Mouse (Mus musculus) liver, adult 2 months (tissue): ENCODE measurements around the gene Mmachc. TPM values are rescaled to one million over a fixed set of nuclear protein-coding genes. Genes with fewer than 3 reads are reported as not detected.

ENCODE experiments used
- DNase-seq: peaks from one replicate; pipeline ENCODE4 v3.0.0-alpha.2; 2011; ENCODE audit warnings: low read depth, low spot score; ENCODE audit errors: extremely low read depth
- H3K27ac ChIP-seq: fragments of 200-500 bp; replicated peaks from 2 replicates; pipeline ENCODE4 v1.5.1; 2012; ENCODE audit warnings: low read depth, mild to moderate bottlenecking, control low read depth, inconsistent platforms, low read length; ENCODE audit not compliant: insufficient read depth
- H3K27me3 ChIP-seq: fragments of 200-500 bp; 2 replicates; pipeline ENCODE4 v1.6.1; 2012; ENCODE audit warnings: mild to moderate bottlenecking, moderate library complexity, low read length, inconsistent platforms; ENCODE audit not compliant: control insufficient read depth, insufficient read depth
- H3K36me3 ChIP-seq: fragments of 200-500 bp; 2 replicates; pipeline ENCODE4 v1.6.1; 2012; ENCODE audit warnings: low read length, inconsistent platforms; ENCODE audit not compliant: control insufficient read depth, insufficient read depth
- H3K4me1 ChIP-seq: fragments of 200-500 bp; 2 replicates; pipeline ENCODE4 v1.6.1; 2011; ENCODE audit warnings: low read length; ENCODE audit not compliant: control insufficient read depth, insufficient read depth
- H3K4me3 ChIP-seq: fragments of 200-500 bp; 2 replicates; pipeline ENCODE4 v1.5.1; 2011; ENCODE audit warnings: low read depth, mild to moderate bottlenecking, control low read depth, low read length, moderate library complexity; ENCODE audit not compliant: insufficient read depth
- H3K79me2 ChIP-seq: fragments of 200-500 bp; 2 replicates; pipeline ENCODE4 v1.6.1; 2012; ENCODE audit warnings: inconsistent platforms, mild to moderate bottlenecking, low read length, moderate library complexity; ENCODE audit not compliant: control insufficient read depth, insufficient read depth
- H3K9ac ChIP-seq: fragments of 200-500 bp; 2 replicates; pipeline ENCODE4 v1.6.1; 2012; ENCODE audit warnings: low read depth, mild to moderate bottlenecking, control low read depth, inconsistent platforms, low read length
- CTCF ChIP-seq: fragments of 200-500 bp; IDR thresholded peaks from 2 replicates; pipeline ENCODE4 v1.5.1; 2011; ENCODE audit warnings: low read depth, low read length, control low read depth
- POLR2A ChIP-seq: fragments of 200-500 bp; IDR thresholded peaks from 2 replicates; pipeline ENCODE4 v1.6.1; 2011; ENCODE audit warnings: low read length, control low read depth; ENCODE audit not compliant: insufficient read depth; ENCODE audit errors: extremely low read depth
- WGBS: fragments of 180-500 bp; shearing (Covaris S2); methylation state at CpG from one replicate; pipeline ENCODE4 v1.1.7; 2018; 5-methylcytosine and 5-hydroxymethylcytosine counted together
- polyA plus RNA-seq: library from polyadenylated mRNA; depleted of rRNA; stranded (reverse); fragments of >200 nt; gene quantifications from 2 replicates; pipeline ENCODE4 v1.2.3, GENCODE M21; 2012; rRNA removed
- total RNA-seq: library from RNA; depleted of rRNA; stranded (reverse); fragments of >200 nt; gene quantifications from 2 replicates; pipeline ENCODE4 v1.2.3, GENCODE M21; 2014; rRNA removed

The Mmachc gene
- total and polyA plus RNA-seq, 2 experiments = 10.3 to 15.7 TPM

- DNase-seq = no peak
- Histone ChIP-seq H3K27me3 (no peaks in the 10 kb centered on the region), H3K36me3 (no peaks in the 10 kb centered on the region), H3K79me2 (peaks cover 6% of the 10 kb centered on the region; the same call in 1 of the 2 replicates), H3K27ac (peak overlapping the region; percentile 79), H3K4me1 (peaks cover 22% of the 10 kb centered on the region), H3K4me3 (no peak overlapping the region), H3K9ac (no peak overlapping the region)
- WGBS = 52% methylated on average over 3 of the region's 3 CpGs
- TF ChIP-seq CTCF (no peak), POLR2A (no peak)
These were observed 52.5 kb downstream of the Mmachc start for GRCm38 (mm10) chr4:116655658-116656057.

- WGBS = 10% methylated on average over 2 of the region's 2 CpGs
- H3K79me2 ChIP-seq = peaks cover 9% of the 10 kb centered on the region
- peak; percentile 87 for DNase-seq
- TF ChIP-seq CTCF (no peak), POLR2A (no peak)
- H3K4me3 ChIP-seq = no peak overlapping the region
- peak overlapping the region; percentile 61 for H3K27ac ChIP-seq
- no peak overlapping the region for H3K9ac ChIP-seq
- H3K4me1 ChIP-seq = peaks cover 20% of the 10 kb centered on the region
- no peaks in the 10 kb centered on the region for H3K36me3 ChIP-seq
- H3K27me3 ChIP-seq = no peaks in the 10 kb centered on the region
These were observed 53.1 kb downstream of the Mmachc start for GRCm38 (mm10) chr4:116655100-116655499.

- Histone ChIP-seq H3K36me3 (peaks cover 2% of the 10 kb centered on the region; the same call in 1 of the 2 replicates), H3K4me3 (no peak overlapping the region), H3K9ac (no peak overlapping the region), H3K27me3 (no peaks in the 10 kb centered on the region), H3K4me1 (peaks cover 22% of the 10 kb centered on the region), H3K27ac (no peak overlapping the region), H3K79me2 (peaks cover 20% of the 10 kb centered on the region)
- 89% methylated on average over 6 of the region's 6 CpGs for WGBS
- DNase-seq = no peak
- TF ChIP-seq POLR2A = no peak
- TF ChIP-seq CTCF = no peak
These were observed 55.0 kb downstream of the Mmachc start for GRCm38 (mm10) chr4:116653228-116653627.

Other genes with a start within 250 kb of the Mmachc start
- gene Mast2, start 244.2 kb downstream of the Mmachc start, total RNA-seq = 3.9 and 5.4 TPM in 2 replicates
- gene Mast2, start 244.2 kb downstream of the Mmachc start, polyA plus RNA-seq = 11.9 and 20.6 TPM in 2 replicates
- 9.7 and 11.7 TPM in 2 replicates for gene Ipp, start 200.9 kb downstream of the Mmachc start, total RNA-seq
- 2.1 and 2.3 TPM in 2 replicates for gene Ipp, start 200.9 kb downstream of the Mmachc start, polyA plus RNA-seq
- 6.8 and 9.8 TPM in 2 replicates for gene Tmem69, start 152.5 kb downstream of the Mmachc start, total RNA-seq
- gene Tmem69, start 152.5 kb downstream of the Mmachc start, polyA plus RNA-seq = 4.3 and 4.7 TPM in 2 replicates
- gene Gpbp1l1, start 150.7 kb downstream of the Mmachc start, total RNA-seq = 72.2 and 76.3 TPM in 2 replicates
- gene Gpbp1l1, start 150.7 kb downstream of the Mmachc start, polyA plus RNA-seq = 16.7 and 19.9 TPM in 2 replicates
- gene Ccdc17, start 111.8 kb downstream of the Mmachc start, total RNA-seq = 3.1 and 4.4 TPM in 2 replicates
- 5.3 and 7.6 TPM in 2 replicates for gene Ccdc17, start 111.8 kb downstream of the Mmachc start, polyA plus RNA-seq
- gene Nasp, start 80.5 kb downstream of the Mmachc start, total RNA-seq = 11.1 and 12.4 TPM in 2 replicates
- gene Nasp, start 80.5 kb downstream of the Mmachc start, polyA plus RNA-seq = 1.5 and 2.0 TPM in 2 replicates
- 337 and 363 TPM in 2 replicates for gene Akr1a1, start 56.7 kb downstream of the Mmachc start, total RNA-seq
- gene Akr1a1, start 56.7 kb downstream of the Mmachc start, polyA plus RNA-seq = 517 and 533 TPM in 2 replicates
- 868 and 925 TPM in 2 replicates for gene Prdx1, start 22.9 kb downstream of the Mmachc start, total RNA-seq
- 376 and 421 TPM in 2 replicates for gene Prdx1, start 22.9 kb downstream of the Mmachc start, polyA plus RNA-seq
- gene Ccdc163, start 103 bp upstream of the Mmachc start, total RNA-seq = 2.7 and 4.2 TPM in 2 replicates
- 9.3 and 13.1 TPM in 2 replicates for gene Ccdc163, start 103 bp upstream of the Mmachc start, polyA plus RNA-seq
- 11.5 and 13.6 TPM in 2 replicates for gene Tesk2, start 12.5 kb upstream of the Mmachc start, total RNA-seq
- gene Tesk2, start 12.5 kb upstream of the Mmachc start, polyA plus RNA-seq = 7.2 and 7.8 TPM in 2 replicates
- gene Toe1, start 99.2 kb upstream of the Mmachc start, total RNA-seq = 11.4 and 11.7 TPM in 2 replicates
- 8.1 and 10.9 TPM in 2 replicates for gene Toe1, start 99.2 kb upstream of the Mmachc start, polyA plus RNA-seq
- 0.28 and 1.5 TPM in 2 replicates for gene Mutyh, start 99.3 kb upstream of the Mmachc start, total RNA-seq
- 0.29 and 1.2 TPM in 2 replicates for gene Mutyh, start 99.3 kb upstream of the Mmachc start, polyA plus RNA-seq
- 0.18 TPM in 1 of 2 replicates, not detected in the other for gene Hpdl, start 113.3 kb upstream of the Mmachc start, total RNA-seq
- 0.11 and 0.15 TPM in 2 replicates for gene Hpdl, start 113.3 kb upstream of the Mmachc start, polyA plus RNA-seq
- gene Zswim5, start 169.0 kb upstream of the Mmachc start, total RNA-seq = 0.65 and 0.87 TPM in 2 replicates
- 1.1 and 1.2 TPM in 2 replicates for gene Zswim5, start 169.0 kb upstream of the Mmachc start, polyA plus RNA-seq